Mouse (Mus musculus) stomach, embryonic 14.5 days (tissue): Measurements from ENCODE around the gene Krt90. TPM values are rescaled to one million over a fixed set of nuclear protein-coding genes. Genes with fewer than 3 reads are reported as not detected.

Experiments used
- ATAC-seq: fragments of 200-750 bp; cut with Nextera tagmentation; 2 replicates; pipeline ENCODE4 v1.8.0; 2017; ENCODE audit warnings: low read depth, moderate TSS enrichment; ENCODE audit not compliant: insufficient number of reproducible peaks, insufficient read depth, low FRiP score
- H3K27ac ChIP-seq: fragments of 300-500 bp; sonication (generic); 2 replicates; pipeline ENCODE4 v1.5.1; 2014; ENCODE audit warnings: mild to moderate bottlenecking, low read length, moderate library complexity, mixed read lengths
- H3K27me3 ChIP-seq: fragments of 300-500 bp; sonication (generic); 2 replicates; pipeline ENCODE4 v1.6.1; 2014; ENCODE audit warnings: low read length, control low read depth, mixed read lengths; ENCODE audit not compliant: control insufficient read depth, insufficient read depth
- H3K36me3 ChIP-seq: fragments of 300-500 bp; sonication (generic); 2 replicates; pipeline ENCODE4 v1.6.1; 2014; ENCODE audit warnings: mild to moderate bottlenecking, control low read depth, low read length, moderate library complexity, mixed read lengths; ENCODE audit not compliant: control insufficient read depth, insufficient read depth
- H3K4me1 ChIP-seq: fragments of 300-500 bp; sonication (generic); 2 replicates; pipeline ENCODE4 v1.6.1; 2014; ENCODE audit warnings: low read length, control low read depth, mixed read lengths; ENCODE audit not compliant: control insufficient read depth, insufficient read depth
- H3K4me2 ChIP-seq: fragments of 300-500 bp; sonication (generic); replicated peaks from 2 replicates; pipeline ENCODE4 v1.6.1; 2014; ENCODE audit warnings: low read depth, low read length, control low read depth
- H3K4me3 ChIP-seq: fragments of 300-500 bp; sonication (generic); 2 replicates; pipeline ENCODE4 v1.5.1; 2014; ENCODE audit warnings: low read depth, low read length, control low read depth
- H3K9ac ChIP-seq: fragments of 300-500 bp; sonication (generic); replicated peaks from 2 replicates; pipeline ENCODE4 v1.6.1; 2014; ENCODE audit warnings: low read depth, mild to moderate bottlenecking, control low read depth, low read length, moderate library complexity, mixed read lengths
- H3K9me3 ChIP-seq: fragments of 300-500 bp; sonication (generic); 2 replicates; pipeline ENCODE4 v1.6.1; 2016; ENCODE audit warnings: low read depth, low read length, control low read depth; ENCODE audit not compliant: control insufficient read depth
- WGBS: fragments of 180-500 bp; shearing (Covaris S2); extraction: QIAGEN DNeasy Blood & Tissue Kit; methylation state at CpG from one replicate; pipeline ENCODE4 v1.1.7; 2014; 5-methylcytosine and 5-hydroxymethylcytosine counted together
- microRNA-seq: library from miRNA; unstranded; fragments of <30 nt; microRNA quantifications from one replicate; pipeline ENCODE4, GENCODE M21; 2016
- polyA plus RNA-seq: library from polyadenylated mRNA; unstranded; fragments of >200 nt; fragmentation: Nextera tagmentation; extraction: Ambion mirVana; gene quantifications from 2 replicates; pipeline ENCODE4 v1.2.1, GENCODE M21; 2014

The Krt90 gene
- polyA plus RNA-seq, 1 experiment from 2014 or later = 0.22 TPM

DNA sequence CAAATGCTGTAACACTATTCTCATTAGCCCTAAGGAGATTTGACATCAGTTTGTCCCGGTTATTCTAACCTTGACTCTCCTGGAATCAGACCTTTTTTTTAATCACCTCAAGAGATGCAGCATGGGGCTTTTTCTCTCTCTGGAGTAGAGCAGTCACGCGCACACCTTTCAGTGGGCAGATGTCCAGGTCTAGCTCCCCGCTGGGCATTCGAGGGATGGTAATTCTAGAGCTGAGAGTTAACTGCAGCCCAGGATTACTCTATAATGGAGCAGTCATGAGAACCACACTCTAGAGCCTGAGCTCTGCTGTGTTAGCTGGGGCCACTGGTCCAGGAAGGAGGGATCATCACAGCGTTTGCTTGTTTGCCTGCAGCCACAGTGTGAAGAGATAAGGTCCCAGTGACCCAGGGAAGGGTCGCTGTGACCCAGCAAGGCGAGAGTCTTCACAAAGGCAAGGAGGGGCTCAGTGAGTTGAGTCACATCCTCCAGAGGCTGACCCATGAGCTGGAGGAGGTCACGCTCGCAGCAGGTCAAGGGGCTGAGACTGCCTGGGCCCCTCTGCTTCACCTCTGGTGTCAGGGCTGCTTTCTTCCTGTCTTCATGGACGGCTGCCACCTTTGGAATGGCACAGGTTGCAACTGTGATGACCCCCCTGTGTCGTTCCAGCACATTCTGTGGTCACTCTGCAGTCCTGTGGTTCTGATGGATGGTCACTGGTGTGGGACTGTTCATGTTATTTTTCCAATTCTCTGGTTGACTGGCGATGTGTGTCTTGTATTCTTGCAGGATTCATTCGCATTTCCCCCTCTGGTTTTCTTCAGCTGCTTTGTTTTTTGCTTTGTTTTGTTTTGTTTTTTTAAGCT is 55.6 kb downstream of the Krt90 start:
- no peak overlapping the region for H3K9ac ChIP-seq
- 46% methylated on average over 14 of the region's 14 CpGs for WGBS

More for the DNA sequence above, 55.6 kb downstream of the Krt90 start:
- no peaks in the 10 kb centered on the region for H3K4me1 ChIP-seq
- no peak overlapping the region for H3K4me2 ChIP-seq
- no peaks in the 10 kb centered on the region for H3K36me3 ChIP-seq
- no peak overlapping the region for H3K27ac ChIP-seq
- H3K9me3 ChIP-seq = no peaks in the 10 kb centered on the region
- ATAC-seq = no peak
- H3K4me3 ChIP-seq = no peak overlapping the region
- no peaks in the 10 kb centered on the region for H3K27me3 ChIP-seq

Small RNA genes within 50 kb of the gene (microRNA-seq; reads per million reads assigned to microRNA genes)
- gene Gm44393 (not detected), gene Gm44460 (not detected)

Other genes with a start within 250 kb of the Krt90 start
- 2.4 and 4.0 TPM in 2 replicates for gene Krt80, start 192.8 kb downstream of the Krt90 start, polyA plus RNA-seq
- 131 and 148 TPM in 2 replicates for gene Krt7, start 151.9 kb downstream of the Krt90 start, polyA plus RNA-seq
- gene Krt87, start 124.1 kb downstream of the Krt90 start, polyA plus RNA-seq = 0.10 and 0.11 TPM in 2 replicates
- gene Krt88, start 115.2 kb downstream of the Krt90 start, polyA plus RNA-seq = not detected in 2 replicates
- not detected in 2 replicates for gene Krt81, start 99.2 kb downstream of the Krt90 start, polyA plus RNA-seq
- not detected in 2 replicates for gene Krt86, start 89.5 kb downstream of the Krt90 start, polyA plus RNA-seq
- gene Krt83, start 71.4 kb downstream of the Krt90 start, polyA plus RNA-seq = not detected in 2 replicates
- not detected in 2 replicates for gene Gm49425, start 45.7 kb downstream of the Krt90 start, polyA plus RNA-seq
- not detected in 2 replicates for gene Krt84, start 30.1 kb downstream of the Krt90 start, polyA plus RNA-seq
- gene Krt82, start 12.3 kb downstream of the Krt90 start, polyA plus RNA-seq = not detected in 2 replicates
- 0.45 and 0.52 TPM in 2 replicates for gene Krt75, start 11.0 kb upstream of the Krt90 start, polyA plus RNA-seq
- not detected in 2 replicates for gene Gm5414, start 65.2 kb upstream of the Krt90 start, polyA plus RNA-seq
- not detected in 2 replicates for gene Gm5478, start 84.4 kb upstream of the Krt90 start, polyA plus RNA-seq
- not detected in 2 replicates for gene Krt6b, start 117.3 kb upstream of the Krt90 start, polyA plus RNA-seq
- 16.8 and 25.8 TPM in 2 replicates for gene Krt6a, start 131.4 kb upstream of the Krt90 start, polyA plus RNA-seq
- gene Krt5, start 149.9 kb upstream of the Krt90 start, polyA plus RNA-seq = 50.0 and 65.6 TPM in 2 replicates
- not detected in 2 replicates for gene Krt71, start 180.2 kb upstream of the Krt90 start, polyA plus RNA-seq
- gene Krt72, start 223.5 kb upstream of the Krt90 start, polyA plus RNA-seq = not detected in 2 replicates
- gene Krt73, start 239.4 kb upstream of the Krt90 start, polyA plus RNA-seq = not detected in 2 replicates